Mouse (Mus musculus): ENCODE results near the gene Kcnt1. TPM values are rescaled to one million over a fixed set of nuclear protein-coding genes. Genes with fewer than 3 reads are reported as not detected.

The Kcnt1 gene
- total RNA-seq, 2 experiments from 2014 or later = not detected

Other genes starting within 250 kb of the Kcnt1 start
- not detected in 2 replicates for gene Ccdc183, start 246.1 kb upstream of the Kcnt1 start, total RNA-seq (2015)
- gene Ccdc183, start 246.1 kb upstream of the Kcnt1 start, total RNA-seq (2017) = not detected in 2 replicates
- gene Tmem141, start 241.7 kb upstream of the Kcnt1 start, total RNA-seq (2015) = 9.9 and 17.4 TPM in 2 replicates
- gene Tmem141, start 241.7 kb upstream of the Kcnt1 start, total RNA-seq (2017) = 18.1 and 18.6 TPM in 2 replicates
- 0.68 and 1.4 TPM in 2 replicates for gene Fcna, start 235.7 kb upstream of the Kcnt1 start, total RNA-seq (2015)
- 0.50 and 1.7 TPM in 2 replicates for gene Fcna, start 235.7 kb upstream of the Kcnt1 start, total RNA-seq (2017)
- not detected in 2 replicates for gene Lcn8, start 210.6 kb upstream of the Kcnt1 start, total RNA-seq (2015)
- gene Lcn8, start 210.6 kb upstream of the Kcnt1 start, total RNA-seq (2017) = not detected in 2 replicates
- gene Lcn5, start 205.8 kb upstream of the Kcnt1 start, total RNA-seq (2015) = not detected in 2 replicates
- not detected in 2 replicates for gene Lcn5, start 205.8 kb upstream of the Kcnt1 start, total RNA-seq (2017)
- not detected in 2 replicates for gene Lcn6, start 186.9 kb upstream of the Kcnt1 start, total RNA-seq (2015)
- not detected in 2 replicates for gene Lcn6, start 186.9 kb upstream of the Kcnt1 start, total RNA-seq (2017)
- not detected in 2 replicates for gene Lcn10, start 181.0 kb upstream of the Kcnt1 start, total RNA-seq (2015)
- not detected in 2 replicates for gene Lcn10, start 181.0 kb upstream of the Kcnt1 start, total RNA-seq (2017)
- gene Obp2a, start 163.7 kb upstream of the Kcnt1 start, total RNA-seq (2015) = not detected in 2 replicates
- gene Obp2a, start 163.7 kb upstream of the Kcnt1 start, total RNA-seq (2017) = not detected in 2 replicates
- 16.0 and 19.1 TPM in 2 replicates for gene Bmyc, start 157.0 kb upstream of the Kcnt1 start, total RNA-seq (2015)
- gene Bmyc, start 157.0 kb upstream of the Kcnt1 start, total RNA-seq (2017) = 6.5 and 8.6 TPM in 2 replicates
- gene Obp2b, start 126.7 kb upstream of the Kcnt1 start, total RNA-seq (2015) = not detected in 2 replicates
- not detected in 2 replicates for gene Obp2b, start 126.7 kb upstream of the Kcnt1 start, total RNA-seq (2017)
- not detected in 2 replicates for gene Lcn3, start 98.2 kb upstream of the Kcnt1 start, total RNA-seq (2015)
- gene Lcn3, start 98.2 kb upstream of the Kcnt1 start, total RNA-seq (2017) = not detected in 2 replicates
- gene Lcn11, start 86.7 kb upstream of the Kcnt1 start, total RNA-seq (2015) = not detected in 2 replicates
- not detected in 2 replicates for gene Lcn11, start 86.7 kb upstream of the Kcnt1 start, total RNA-seq (2017)
- not detected in 2 replicates for gene Gm13539, start 81.5 kb upstream of the Kcnt1 start, total RNA-seq (2015)
- not detected in 2 replicates for gene Gm13539, start 81.5 kb upstream of the Kcnt1 start, total RNA-seq (2017)
- gene Glt6d1, start 47.9 kb upstream of the Kcnt1 start, total RNA-seq (2015) = not detected in 2 replicates
- gene Glt6d1, start 47.9 kb upstream of the Kcnt1 start, total RNA-seq (2017) = not detected in 2 replicates
- not detected in 2 replicates for gene Lcn9, start 40.6 kb upstream of the Kcnt1 start, total RNA-seq (2015)
- not detected in 2 replicates for gene Lcn9, start 40.6 kb upstream of the Kcnt1 start, total RNA-seq (2017)
- not detected in 2 replicates for gene Sohlh1, start 16.5 kb upstream of the Kcnt1 start, total RNA-seq (2015)
- not detected in 2 replicates for gene Sohlh1, start 16.5 kb upstream of the Kcnt1 start, total RNA-seq (2017)
- gene Camsap1, start 119.5 kb downstream of the Kcnt1 start, total RNA-seq (2015) = 12.5 and 13.2 TPM in 2 replicates
- gene Camsap1, start 119.5 kb downstream of the Kcnt1 start, total RNA-seq (2017) = 7.9 and 14.2 TPM in 2 replicates
- 62.2 and 62.7 TPM in 2 replicates for gene Ubac1, start 158.0 kb downstream of the Kcnt1 start, total RNA-seq (2015)
- gene Ubac1, start 158.0 kb downstream of the Kcnt1 start, total RNA-seq (2017) = 34.4 and 44.1 TPM in 2 replicates